Mouse (Mus musculus) lung, embryonic 16.5 days (tissue): ENCODE measurements at regions not wholly inside any gene's neighbourhood (a gene's known extent, or its start where the extent isn't known, plus 50 kb on each side); places are given as distances from the start of the nearest gene placed in this dataset.

Source experiments
- ATAC-seq: fragments of 200-750 bp; cut with Nextera tagmentation; 2 replicates; pipeline ENCODE4 v1.8.0; 2017; ENCODE audit warnings: low read depth, mild to moderate bottlenecking, moderate library complexity
- H3K27ac ChIP-seq: fragments of 300-500 bp; sonication (generic); 2 replicates; pipeline ENCODE4 v1.5.1; 2014; ENCODE audit warnings: mild to moderate bottlenecking, control low read depth, low read length
- H3K27me3 ChIP-seq: fragments of 300-500 bp; sonication (generic); 2 replicates; pipeline ENCODE4 v1.6.1; 2014; ENCODE audit warnings: low read depth, low read length, mixed read lengths; ENCODE audit not compliant: control insufficient read depth, insufficient read depth
- H3K36me3 ChIP-seq: fragments of 300-500 bp; sonication (generic); 2 replicates; pipeline ENCODE4 v1.6.1; 2014; ENCODE audit warnings: low read length; ENCODE audit not compliant: control insufficient read depth, insufficient read depth
- H3K4me1 ChIP-seq: fragments of 300-500 bp; sonication (generic); replicated peaks from 2 replicates; pipeline ENCODE4 v1.6.1; 2014; ENCODE audit warnings: low read length, mixed read lengths; ENCODE audit not compliant: control insufficient read depth, insufficient read depth
- H3K4me2 ChIP-seq: fragments of 300-500 bp; sonication (generic); 2 replicates; pipeline ENCODE4 v1.6.1; 2014; ENCODE audit warnings: low read depth, low read length, control low read depth
- H3K4me3 ChIP-seq: fragments of 300-500 bp; sonication (generic); 2 replicates; pipeline ENCODE4 v1.5.1; 2014; ENCODE audit warnings: mild to moderate bottlenecking, low read length, control low read depth
- H3K9ac ChIP-seq: fragments of 300-500 bp; sonication (generic); 2 replicates; pipeline ENCODE4 v1.6.1; 2014; ENCODE audit warnings: low read length, control low read depth
- H3K9me3 ChIP-seq: fragments of 300-500 bp; sonication (generic); 2 replicates; pipeline ENCODE4 v1.6.1; 2016; ENCODE audit warnings: low read length; ENCODE audit not compliant: control insufficient read depth
- WGBS: fragments of 180-500 bp; shearing (Covaris S2); extraction: QIAGEN DNeasy Blood & Tissue Kit; methylation state at CpG from one replicate; pipeline ENCODE4 v1.1.7; 2014; 5-methylcytosine and 5-hydroxymethylcytosine counted together

- no peaks in the 10 kb centered on the region for H3K9me3 ChIP-seq
- H3K27ac ChIP-seq = peak overlapping the region; percentile 61
- no peak; the same call in 1 of the 2 replicates for ATAC-seq
- H3K4me3 ChIP-seq = no peak overlapping the region
- no peaks in the 10 kb centered on the region for H3K27me3 ChIP-seq
- H3K36me3 ChIP-seq = no peaks in the 10 kb centered on the region
- H3K4me2 ChIP-seq = no peak overlapping the region
- 62% methylated on average over 3 of the region's 3 CpGs for WGBS
- no peaks in the 10 kb centered on the region for H3K4me1 ChIP-seq
- H3K9ac ChIP-seq = no peak overlapping the region
These were observed 472.6 kb upstream of the Nrp1 start for GRCm38 (mm10) chr8:127885831-127886230.

DNA sequence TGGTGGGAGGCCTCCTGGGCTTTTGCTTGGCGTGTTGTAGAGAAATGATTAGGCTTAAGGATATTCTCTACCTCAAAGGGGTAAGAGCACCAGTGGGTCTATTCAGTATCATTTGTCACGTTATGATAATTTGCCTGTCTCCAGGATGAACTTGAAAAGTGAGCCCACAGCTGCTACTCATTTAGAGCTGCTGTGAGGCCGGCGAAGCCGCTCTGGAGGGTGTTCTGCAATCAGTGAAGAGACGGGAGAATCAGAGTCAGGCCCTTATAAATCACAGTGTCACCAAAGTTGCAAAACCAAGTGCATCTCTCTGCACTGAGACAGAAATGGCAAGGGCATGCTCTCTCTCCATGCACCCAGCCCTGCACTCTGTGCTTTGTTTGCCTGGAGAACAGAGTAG, 467.7 kb upstream of the Nrp1 start:
- H3K4me2 ChIP-seq = no peak overlapping the region
- WGBS = 62% methylated on average over 6 of the region's 6 CpGs
- H3K9ac ChIP-seq = no peak overlapping the region

GRCm38 (mm10) chr8:127894284-127894683, 464.1 kb upstream of the Nrp1 start:
- no peaks in the 10 kb centered on the region for H3K36me3 ChIP-seq
- H3K9me3 ChIP-seq = no peaks in the 10 kb centered on the region
- no peak overlapping the region for H3K27ac ChIP-seq
- H3K27me3 ChIP-seq = no peaks in the 10 kb centered on the region
- ATAC-seq = no peak
- H3K4me1 ChIP-seq = no peaks in the 10 kb centered on the region
- H3K4me3 ChIP-seq = no peak overlapping the region
- H3K4me2 ChIP-seq = no peak overlapping the region
- H3K9ac ChIP-seq = no peak overlapping the region

More for the DNA sequence above, 467.7 kb upstream of the Nrp1 start:
- Histone ChIP-seq H3K4me1 (no peaks in the 10 kb centered on the region), H3K27ac (no peak overlapping the region), H3K9me3 (no peaks in the 10 kb centered on the region), H3K27me3 (no peaks in the 10 kb centered on the region), H3K36me3 (no peaks in the 10 kb centered on the region), H3K4me3 (no peak overlapping the region)
- no peak for ATAC-seq

- H3K4me1 ChIP-seq = no peaks in the 10 kb centered on the region
These were observed 450.0 kb upstream of the Nrp1 start for GRCm38 (mm10) chr8:127908436-127908835.

GRCm38 (mm10) chr8:127909580-127909979, 448.8 kb upstream of the Nrp1 start:
- Histone ChIP-seq H3K9ac (no peak overlapping the region), H3K4me3 (no peak overlapping the region), H3K4me2 (no peak overlapping the region), H3K9me3 (no peaks in the 10 kb centered on the region), H3K27ac (no peak overlapping the region), H3K4me1 (no peaks in the 10 kb centered on the region), H3K36me3 (no peaks in the 10 kb centered on the region), H3K27me3 (no peaks in the 10 kb centered on the region)
- WGBS = 49% methylated on average over 2 of the region's 2 CpGs
- ATAC-seq = no peak

More at GRCm38 (mm10) chr8:127908436-127908835, 450.0 kb upstream of the Nrp1 start:
- H3K4me3 ChIP-seq = no peak overlapping the region
- H3K9me3 ChIP-seq = no peaks in the 10 kb centered on the region
- H3K27ac ChIP-seq = no peak overlapping the region
- ATAC-seq = no peak
- 81% methylated on average over 5 of the region's 5 CpGs for WGBS
- no peak overlapping the region for H3K9ac ChIP-seq
- H3K27me3 ChIP-seq = no peaks in the 10 kb centered on the region
- no peak overlapping the region for H3K4me2 ChIP-seq
- H3K36me3 ChIP-seq = no peaks in the 10 kb centered on the region

DNA sequence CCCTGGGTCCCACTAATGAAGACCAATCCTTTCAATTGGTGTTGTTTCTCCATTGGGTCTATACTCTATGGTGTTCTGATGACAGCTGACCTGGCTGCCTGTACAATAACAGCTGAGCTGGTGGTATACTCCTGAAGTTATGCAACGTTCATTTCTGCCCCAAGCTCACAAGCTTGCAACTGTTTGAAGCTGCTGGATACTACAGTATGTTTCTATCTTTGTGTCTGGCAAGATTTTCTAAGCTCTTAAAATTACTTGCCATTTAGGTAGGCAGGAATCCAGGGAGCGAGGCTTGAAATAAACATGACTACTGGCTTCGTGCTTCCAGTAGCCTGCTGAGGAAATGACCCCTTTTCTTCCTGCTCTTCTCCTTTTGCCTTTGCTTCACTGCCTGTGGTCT, 444.3 kb upstream of the Nrp1 start:
- H3K9me3 ChIP-seq = no peaks in the 10 kb centered on the region
- no peaks in the 10 kb centered on the region for H3K27me3 ChIP-seq
- no peak overlapping the region for H3K27ac ChIP-seq
- H3K4me1 ChIP-seq = 0 out of 2 replicates have a peak, but pooled peaks cover 4% of the 10 kb centered on the region
- H3K36me3 ChIP-seq = no peaks in the 10 kb centered on the region
- no peak overlapping the region for H3K4me2 ChIP-seq
- H3K4me3 ChIP-seq = no peak overlapping the region
- 43% methylated on average over 3 of the region's 3 CpGs for WGBS
- no peak for ATAC-seq
- no peak overlapping the region for H3K9ac ChIP-seq

DNA sequence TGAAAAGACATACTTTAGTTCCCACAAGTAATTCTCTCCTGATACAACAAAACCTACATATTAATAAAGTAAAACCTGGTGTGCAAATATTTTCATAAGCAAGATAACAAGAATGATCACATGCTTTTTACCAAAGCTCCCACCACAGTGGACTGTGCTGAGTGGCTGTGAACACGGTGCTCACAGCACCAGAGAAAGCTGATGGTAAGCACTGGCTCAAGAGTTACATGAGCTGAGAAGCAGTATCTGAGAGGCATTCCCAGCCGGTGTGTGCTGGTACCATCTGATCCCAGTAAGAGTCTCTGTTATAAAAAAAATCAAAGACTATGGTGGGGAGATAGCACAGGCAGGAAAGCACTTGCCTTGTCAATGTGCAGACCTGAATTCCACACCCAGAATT, 443.5 kb upstream of the Nrp1 start:
- 42% methylated on average over 2 of the region's 2 CpGs for WGBS
- Histone ChIP-seq H3K27me3 (no peaks in the 10 kb centered on the region), H3K36me3 (no peaks in the 10 kb centered on the region), H3K9me3 (no peaks in the 10 kb centered on the region), H3K9ac (no peak overlapping the region), H3K4me2 (no peak overlapping the region), H3K27ac (no peak overlapping the region), H3K4me1 (0 out of 2 replicates have a peak, but pooled peaks cover 4% of the 10 kb centered on the region), H3K4me3 (no peak overlapping the region)
- ATAC-seq = no peak

- no peak overlapping the region for H3K27ac ChIP-seq
- no peaks in the 10 kb centered on the region for H3K36me3 ChIP-seq
- peak; percentile 51 for ATAC-seq
- H3K4me1 ChIP-seq = 0 out of 2 replicates have a peak, but pooled peaks cover 5% of the 10 kb centered on the region
- H3K4me2 ChIP-seq = no peak overlapping the region
- H3K27me3 ChIP-seq = no peaks in the 10 kb centered on the region
- no peaks in the 10 kb centered on the region for H3K9me3 ChIP-seq
- no peak overlapping the region for H3K9ac ChIP-seq
- no peak overlapping the region for H3K4me3 ChIP-seq
- WGBS = 23% methylated on average over 2 of the region's 2 CpGs
These were observed 442.8 kb upstream of the Nrp1 start for GRCm38 (mm10) chr8:127915591-127916028.

DNA sequence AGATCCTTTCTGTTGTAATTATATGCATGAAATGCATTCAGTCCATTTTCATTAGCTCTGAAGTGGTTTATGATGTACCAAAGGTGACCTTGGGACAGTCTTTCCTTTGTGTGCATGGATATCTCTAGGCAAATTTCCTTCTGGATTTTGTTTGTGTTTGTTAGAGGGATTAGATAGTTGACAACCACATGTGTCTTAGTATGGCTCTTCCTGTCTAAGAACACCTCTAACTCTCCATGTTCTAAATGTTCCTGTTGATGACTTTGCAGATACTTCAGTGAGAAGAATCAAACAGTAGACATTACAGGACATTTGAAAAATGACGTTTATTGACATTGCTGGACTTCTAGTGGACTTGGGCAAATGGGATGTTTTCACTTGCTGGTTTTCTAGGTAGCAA, 436.5 kb upstream of the Nrp1 start:
- Histone ChIP-seq H3K4me3 (no peak overlapping the region), H3K36me3 (no peaks in the 10 kb centered on the region), H3K9me3 (no peaks in the 10 kb centered on the region), H3K9ac (no peak overlapping the region), H3K27me3 (no peaks in the 10 kb centered on the region), H3K27ac (no peak overlapping the region), H3K4me2 (no peak overlapping the region), H3K4me1 (0 out of 2 replicates have a peak, but pooled peaks cover 2% of the 10 kb centered on the region)
- ATAC-seq = no peak
- WGBS = 74% methylated on average over 1 of the region's 1 CpGs

- ATAC-seq = no peak
- Histone ChIP-seq H3K4me3 (no peak overlapping the region), H3K4me1 (0 out of 2 replicates have a peak, but pooled peaks cover 2% of the 10 kb centered on the region), H3K27me3 (no peaks in the 10 kb centered on the region), H3K9ac (no peak overlapping the region), H3K36me3 (no peaks in the 10 kb centered on the region), H3K27ac (no peak overlapping the region), H3K4me2 (no peak overlapping the region), H3K9me3 (no peaks in the 10 kb centered on the region)
- WGBS = 82% methylated on average over 4 of the region's 4 CpGs
These were observed 435.1 kb upstream of the Nrp1 start for GRCm38 (mm10) chr8:127923321-127923720.
